Mouse (Mus musculus) small intestine, adult 10 weeks (tissue): ENCODE data around the gene Pygm. TPM values are rescaled to one million over a fixed set of nuclear protein-coding genes. Genes with fewer than 3 reads are reported as not detected.

Experiments used
- polyA plus RNA-seq: library from polyadenylated mRNA; stranded (reverse); fragments of 350-450 nt; fragmentation: Illumina TruSeq; extraction: RNeasy Lipid Tissue Mini Kit (QIAGEN cat#74804); gene quantifications from one replicate; pipeline ENCODE4 v1.2.3, GENCODE M21; 2014; ENCODE audit warnings: low replicate concordance

Gene Pygm
- polyA plus RNA-seq, result 1.0 TPM

GRCm38 (mm10) chr19:6384128-6384527 is at the start of gene Pygm:
Pygm (plus strand) TSS chr19:6384399.

GRCm38 (mm10) chr19:6334673-6335457 is 49.3 kb upstream of the Pygm start, which contains the start of gene Men1:
Men1 (plus strand) TSS chr19:6334979.

GRCm38 (mm10) chr19:6340524-6341452 is 43.4 kb upstream of the Pygm start, which contains the start of gene Map4k2:
Map4k2 (plus strand) TSS chr19:6341135.

GRCm38 (mm10) chr19:6363411-6364240 is 20.6 kb upstream of the Pygm start, which contains the start of gene Sf1:
Sf1 (plus strand) TSS chr19:6363690.

GRCm38 (mm10) chr19:6399285-6400095 is 15.3 kb downstream of the Pygm start, which contains the start of gene Rasgrp2:
Rasgrp2 (plus strand) TSS chr19:6399340.

GRCm38 (mm10) chr19:6418233-6418879 is 34.2 kb downstream of the Pygm start, which contains the start of gene Nrxn2:
Nrxn2 (plus strand) TSS chr19:6418731.

Other genes starting within 250 kb of the Pygm start
- 0.41 TPM for gene Batf2, start 243.4 kb upstream of the Pygm start, polyA plus RNA-seq
- 1.0 TPM for gene Arl2, start 242.9 kb upstream of the Pygm start, polyA plus RNA-seq
- gene Majin, start 200.0 kb upstream of the Pygm start, polyA plus RNA-seq, result 0.37 TPM
- gene Gpha2, start 158.0 kb upstream of the Pygm start, polyA plus RNA-seq, result not detected
- 0.30 TPM for gene Ppp2r5b, start 148.5 kb upstream of the Pygm start, polyA plus RNA-seq
- gene Atg2a, start 142.7 kb upstream of the Pygm start, polyA plus RNA-seq, result 0.07 TPM
- 22.8 TPM for gene Ehd1, start 107.7 kb upstream of the Pygm start, polyA plus RNA-seq
- gene Cdc42bpg, start 77.9 kb upstream of the Pygm start, polyA plus RNA-seq, result 4.0 TPM
- gene Men1, start 49.4 kb upstream of the Pygm start, polyA plus RNA-seq, result 3.2 TPM
- gene Map4k2, start 43.3 kb upstream of the Pygm start, polyA plus RNA-seq, result 3.2 TPM
- 86.9 TPM for gene Sf1, start 20.7 kb upstream of the Pygm start, polyA plus RNA-seq
- 1.2 TPM for gene Rasgrp2, start 14.9 kb downstream of the Pygm start, polyA plus RNA-seq
- gene Nrxn2, start 34.3 kb downstream of the Pygm start, polyA plus RNA-seq, result not detected
- not detected for gene Slc22a12, start 158.6 kb downstream of the Pygm start, polyA plus RNA-seq